Mouse (Mus musculus): Measurements from ENCODE around the gene Raver2. TPM values are rescaled to one million over a fixed set of nuclear protein-coding genes. Genes with fewer than 3 reads are reported as not detected.
A peak's percentile ranks its signal among the peaks of the same experiment; 100 is the strongest.
"Not testable (repeated sequence)": the region's sequence is repeated elsewhere in the genome, so short reads cannot be mapped to it uniquely, and the experiment has no call there.

Raver2 gene
- polyA plus RNA-seq, 1 experiment from 2014 or later = 13.4 TPM

GRCm38 (mm10) chr4:101066401-101066800, 2.4 kb upstream of the Raver2 start:
- no peak overlapping the region for H3K9ac ChIP-seq
- no peak overlapping the region for H3K4me3 ChIP-seq
- peaks cover under 1% of the 10 kb centered on the region; the same call in 1 of the 2 replicates for H3K9me3 ChIP-seq
- H3K4me2 ChIP-seq = no peak overlapping the region
- H3K36me3 ChIP-seq = no peaks in the 10 kb centered on the region
- H3K27ac ChIP-seq = no peak overlapping the region
- no peak for ATAC-seq (ENCODE audit: insufficient number of reproducible peaks, insufficient read depth, low FRiP score, low TSS enrichment, low read depth)
- 54% methylated on average over 5 of the region's 5 CpGs for WGBS
- peaks cover 14% of the 10 kb centered on the region for H3K4me1 ChIP-seq
- peaks cover 3% of the 10 kb centered on the region; the same call in 1 of the 2 replicates for H3K27me3 ChIP-seq

- H3K27ac ChIP-seq = peak overlapping the region; percentile 76
- peaks cover 3% of the 10 kb centered on the region; the same call in 1 of the 2 replicates for H3K27me3 ChIP-seq
- WGBS = under 1% methylated on average over 51 of the region's 55 CpGs
- H3K9me3 ChIP-seq = no peaks in the 10 kb centered on the region
- H3K4me3 ChIP-seq = peak overlapping the region; percentile 82
- no peaks in the 10 kb centered on the region for H3K36me3 ChIP-seq
- ATAC-seq (ENCODE audit: insufficient number of reproducible peaks, insufficient read depth, low FRiP score, low TSS enrichment, low read depth) = peak; percentile 54
- H3K9ac ChIP-seq = peak overlapping the region; percentile 84
- H3K4me1 ChIP-seq = peaks cover 14% of the 10 kb centered on the region
- H3K4me2 ChIP-seq = peak overlapping the region; percentile 77
These were observed 580 bp downstream of the Raver2 start for GRCm38 (mm10) chr4:101069154-101069971.

GRCm38 (mm10) chr4:101071570-101071969, 2.8 kb downstream of the Raver2 start:
- Histone ChIP-seq H3K9ac (no peak overlapping the region), H3K27me3 (peaks cover 3% of the 10 kb centered on the region; the same call in 1 of the 2 replicates), H3K27ac (no peak overlapping the region), H3K9me3 (no peaks in the 10 kb centered on the region), H3K4me1 (peaks cover 14% of the 10 kb centered on the region), H3K4me2 (no peak overlapping the region), H3K4me3 (no peak overlapping the region), H3K36me3 (no peaks in the 10 kb centered on the region)
- no peak for ATAC-seq (ENCODE audit: insufficient number of reproducible peaks, insufficient read depth, low FRiP score, low TSS enrichment, low read depth)
- WGBS = 69% methylated on average over 4 of the region's 4 CpGs

GRCm38 (mm10) chr4:101076425-101076824, 7.6 kb downstream of the Raver2 start:
- Histone ChIP-seq H3K27me3 (no peaks in the 10 kb centered on the region), H3K9ac (no peak overlapping the region), H3K4me2 (no peak overlapping the region), H3K4me3 (no peak overlapping the region), H3K4me1 (peaks cover under 1% of the 10 kb centered on the region; the same call in 1 of the 2 replicates), H3K27ac (no peak overlapping the region), H3K36me3 (no peaks in the 10 kb centered on the region), H3K9me3 (no peaks in the 10 kb centered on the region)
- WGBS = 19% methylated on average over 3 of the region's 3 CpGs
- ATAC-seq (ENCODE audit: insufficient number of reproducible peaks, insufficient read depth, low FRiP score, low TSS enrichment, low read depth) = no peak

GRCm38 (mm10) chr4:101080016-101080415, 11.2 kb downstream of the Raver2 start:
- Histone ChIP-seq H3K27me3 (no peaks in the 10 kb centered on the region), H3K9ac (no peak overlapping the region), H3K4me1 (peaks cover 16% of the 10 kb centered on the region), H3K4me2 (no peak overlapping the region), H3K27ac (no peak overlapping the region), H3K9me3 (no peaks in the 10 kb centered on the region), H3K4me3 (no peak overlapping the region), H3K36me3 (no peaks in the 10 kb centered on the region)
- WGBS = 75% methylated on average over 3 of the region's 3 CpGs
- no peak for ATAC-seq (ENCODE audit: insufficient number of reproducible peaks, insufficient read depth, low FRiP score, low TSS enrichment, low read depth)

- Histone ChIP-seq H3K9ac (peak overlapping the region; percentile 37; the same call in 1 of the 2 replicates), H3K4me1 (peaks cover 16% of the 10 kb centered on the region), H3K9me3 (no peaks in the 10 kb centered on the region), H3K4me2 (peak overlapping the region; percentile 41), H3K27ac (peak overlapping the region; percentile 71), H3K36me3 (no peaks in the 10 kb centered on the region), H3K27me3 (no peaks in the 10 kb centered on the region), H3K4me3 (no peak overlapping the region)
- WGBS = 28% methylated on average over 17 of the region's 17 CpGs
- 0 out of 2 replicates have a peak, but pooled peaks have one; percentile 56 for ATAC-seq (ENCODE audit: insufficient number of reproducible peaks, insufficient read depth, low FRiP score, low TSS enrichment, low read depth)
These were observed 13.5 kb downstream of the Raver2 start for GRCm38 (mm10) chr4:101082176-101082888.

- 89% methylated on average over 4 of the region's 4 CpGs for WGBS
- no peak overlapping the region for H3K27ac ChIP-seq
- ATAC-seq (ENCODE audit: insufficient number of reproducible peaks, insufficient read depth, low FRiP score, low TSS enrichment, low read depth) = no peak
- no peak overlapping the region for H3K4me3 ChIP-seq
- H3K9ac ChIP-seq = no peak overlapping the region
- no peaks in the 10 kb centered on the region for H3K36me3 ChIP-seq
- no peaks in the 10 kb centered on the region for H3K27me3 ChIP-seq
- H3K4me2 ChIP-seq = no peak overlapping the region
- no peaks in the 10 kb centered on the region for H3K9me3 ChIP-seq
- peaks cover 16% of the 10 kb centered on the region for H3K4me1 ChIP-seq
These were observed 16.1 kb downstream of the Raver2 start for GRCm38 (mm10) chr4:101084863-101085262.

- ATAC-seq (ENCODE audit: insufficient number of reproducible peaks, insufficient read depth, low FRiP score, low TSS enrichment, low read depth) = no peak
- 87% methylated on average over 3 of the region's 3 CpGs for WGBS
- H3K36me3 ChIP-seq = no peaks in the 10 kb centered on the region
These were observed 17.3 kb downstream of the Raver2 start for GRCm38 (mm10) chr4:101086040-101086439.

GRCm38 (mm10) chr4:101087721-101088120, 18.9 kb downstream of the Raver2 start:
- Histone ChIP-seq H3K4me1 (peaks cover 6% of the 10 kb centered on the region), H3K4me3 (no peak overlapping the region), H3K9ac (no peak overlapping the region), H3K4me2 (no peak overlapping the region), H3K36me3 (no peaks in the 10 kb centered on the region), H3K27me3 (no peaks in the 10 kb centered on the region), H3K27ac (no peak overlapping the region), H3K9me3 (no peaks in the 10 kb centered on the region)
- WGBS = 39% methylated on average over 1 of the region's 1 CpGs
- no peak for ATAC-seq (ENCODE audit: insufficient number of reproducible peaks, insufficient read depth, low FRiP score, low TSS enrichment, low read depth)

More at GRCm38 (mm10) chr4:101086040-101086439, 17.3 kb downstream of the Raver2 start:
- Histone ChIP-seq H3K4me3 (no peak overlapping the region), H3K9ac (no peak overlapping the region), H3K4me2 (no peak overlapping the region), H3K4me1 (peaks cover 16% of the 10 kb centered on the region), H3K27me3 (no peaks in the 10 kb centered on the region), H3K9me3 (no peaks in the 10 kb centered on the region), H3K27ac (no peak overlapping the region)

GRCm38 (mm10) chr4:101090630-101091029, 21.8 kb downstream of the Raver2 start:
- not testable (repeated sequence) for H3K4me2 ChIP-seq; H3K9me3 ChIP-seq; H3K4me3 ChIP-seq; H3K27ac ChIP-seq; H3K9ac ChIP-seq; H3K27me3 ChIP-seq; H3K36me3 ChIP-seq; ATAC-seq (ENCODE audit: insufficient number of reproducible peaks, insufficient read depth, low FRiP score, low TSS enrichment, low read depth)
- peaks cover 10% of the 10 kb centered on the region; the same call in 1 of the 2 replicates for H3K4me1 ChIP-seq
- 89% methylated on average over 3 of the region's 3 CpGs for WGBS

- no peak for ATAC-seq (ENCODE audit: insufficient number of reproducible peaks, insufficient read depth, low FRiP score, low TSS enrichment, low read depth)
- WGBS = 56% methylated on average over 10 of the region's 10 CpGs
These were observed 24.5 kb downstream of the Raver2 start for GRCm38 (mm10) chr4:101093292-101093691.

More at GRCm38 (mm10) chr4:101093292-101093691, 24.5 kb downstream of the Raver2 start:
- peaks cover 10% of the 10 kb centered on the region; the same call in 1 of the 2 replicates for H3K4me1 ChIP-seq
- H3K27me3 ChIP-seq = no peaks in the 10 kb centered on the region
- no peaks in the 10 kb centered on the region for H3K9me3 ChIP-seq
- H3K27ac ChIP-seq = 0 out of 2 replicates have a peak overlapping the region, but pooled peaks have one; percentile 11
- no peak overlapping the region for H3K9ac ChIP-seq
- H3K4me3 ChIP-seq = no peak overlapping the region
- 0 out of 2 replicates have a peak, but pooled peaks cover 7% of the 10 kb centered on the region for H3K36me3 ChIP-seq
- no peak overlapping the region for H3K4me2 ChIP-seq
